Mouse (Mus musculus): Measurements from ENCODE around the gene Ssbp3. TPM values are rescaled to one million over a fixed set of nuclear protein-coding genes. Genes with fewer than 3 reads are reported as not detected.

Gene Ssbp3
- polyA plus RNA-seq, 1 experiment from 2014 or later: 22.8 TPM

DNA sequence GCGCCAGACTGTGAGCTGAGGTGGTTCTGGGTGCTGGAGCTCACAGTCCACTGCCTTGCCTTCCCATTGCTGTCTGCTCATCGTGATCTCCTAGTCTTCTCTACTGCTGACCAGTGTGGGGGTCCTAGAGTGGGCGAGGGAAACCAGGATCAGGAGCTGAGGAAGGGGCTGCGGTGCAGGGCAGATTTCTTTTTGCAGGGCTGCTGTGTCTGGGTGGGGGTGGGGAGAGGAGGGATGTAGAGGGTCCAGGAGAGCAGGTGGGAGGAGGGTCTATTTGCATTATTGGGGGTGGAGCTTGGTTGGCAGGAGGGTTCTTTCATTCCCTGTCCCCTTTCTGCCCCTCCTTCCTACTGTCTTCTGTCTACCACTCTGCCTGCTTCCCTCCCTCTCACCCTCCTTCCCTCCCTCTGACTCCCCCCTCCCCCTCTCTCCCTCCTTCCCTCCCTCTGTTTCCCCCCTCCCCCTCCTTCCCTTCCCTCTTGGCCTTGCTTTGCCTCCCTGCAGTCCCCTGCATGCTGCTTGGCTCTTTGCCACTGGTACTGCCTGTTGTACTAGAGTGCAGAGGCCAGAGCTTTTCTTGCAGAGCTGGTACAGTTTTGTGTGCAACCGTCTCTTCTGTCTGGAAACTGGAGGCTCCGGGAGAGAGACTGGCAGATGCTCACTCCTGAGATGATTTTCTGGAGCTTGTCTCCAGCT lies 28.9 kb downstream of the Ssbp3 start:
- DNase-seq: peak; percentile 42
- H3K9ac ChIP-seq (replicated peaks): no peak overlapping the region
- no peaks in the 10 kb centered on the region for H3K27me3 ChIP-seq (ENCODE audit: insufficient read depth, low read length)
- ATAC-seq: no peak
- no peak overlapping the region for H3K4me2 ChIP-seq (ENCODE audit: low read depth, low read length)
- TF ChIP-seq CTCF (IDR thresholded peaks at IDR 0.05; ENCODE audit: low read depth): no peak
- no peak for TF ChIP-seq EP300 (IDR thresholded peaks at IDR 0.05; ENCODE audit: low read depth)
- no peak overlapping the region for H3K4me3 ChIP-seq (ENCODE audit: low read depth, low read length)
- peaks cover 49% of the 10 kb centered on the region for H3K4me1 ChIP-seq (ENCODE audit: insufficient read depth)
- no peaks in the 10 kb centered on the region for H3K9me3 ChIP-seq (ENCODE audit: low read length)
- peaks cover 7% of the 10 kb centered on the region for H3K36me3 ChIP-seq (replicated peaks; ENCODE audit: insufficient read depth, low read length)
- 42% methylated on average over 6 of the region's 6 CpGs for WGBS (ENCODE audit: insufficient replicate concordance)
- H3K27ac ChIP-seq (ENCODE audit: low read depth): no peak overlapping the region

DNA sequence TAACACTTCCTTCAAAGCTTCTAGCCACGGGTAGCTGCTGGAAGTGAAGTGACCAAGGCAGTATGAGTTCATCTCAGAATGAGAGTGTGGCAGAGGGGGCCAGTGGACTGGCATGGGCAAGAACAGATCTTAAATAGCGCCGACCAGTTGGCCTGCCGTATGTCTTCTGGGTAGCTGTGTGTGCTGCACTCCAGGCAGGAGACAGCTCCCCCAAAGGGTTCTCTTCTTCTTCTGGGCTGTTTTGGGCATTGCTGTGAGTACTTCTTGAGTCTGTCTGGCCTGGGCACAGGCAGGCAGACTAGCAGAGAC lies 29.4 kb downstream of the Ssbp3 start:
- peaks cover 44% of the 10 kb centered on the region for H3K4me1 ChIP-seq (ENCODE audit: insufficient read depth)
- ATAC-seq (no peak), DNase-seq (no peak)
- H3K9ac ChIP-seq (replicated peaks): no peak overlapping the region
- H3K9me3 ChIP-seq (ENCODE audit: low read length): no peaks in the 10 kb centered on the region
- 53% methylated on average over 4 of the region's 4 CpGs for WGBS (ENCODE audit: insufficient replicate concordance)
- H3K27me3 ChIP-seq (ENCODE audit: insufficient read depth, low read length): no peaks in the 10 kb centered on the region
- peaks cover 7% of the 10 kb centered on the region for H3K36me3 ChIP-seq (replicated peaks; ENCODE audit: insufficient read depth, low read length)
- H3K4me3 ChIP-seq (ENCODE audit: low read depth, low read length): no peak overlapping the region
- TF ChIP-seq EP300 (IDR thresholded peaks at IDR 0.05; ENCODE audit: low read depth) (no peak), CTCF (IDR thresholded peaks at IDR 0.05; ENCODE audit: low read depth) (no peak)
- H3K4me2 ChIP-seq (ENCODE audit: low read depth, low read length): no peak overlapping the region
- H3K27ac ChIP-seq (ENCODE audit: low read depth): no peak overlapping the region

DNA sequence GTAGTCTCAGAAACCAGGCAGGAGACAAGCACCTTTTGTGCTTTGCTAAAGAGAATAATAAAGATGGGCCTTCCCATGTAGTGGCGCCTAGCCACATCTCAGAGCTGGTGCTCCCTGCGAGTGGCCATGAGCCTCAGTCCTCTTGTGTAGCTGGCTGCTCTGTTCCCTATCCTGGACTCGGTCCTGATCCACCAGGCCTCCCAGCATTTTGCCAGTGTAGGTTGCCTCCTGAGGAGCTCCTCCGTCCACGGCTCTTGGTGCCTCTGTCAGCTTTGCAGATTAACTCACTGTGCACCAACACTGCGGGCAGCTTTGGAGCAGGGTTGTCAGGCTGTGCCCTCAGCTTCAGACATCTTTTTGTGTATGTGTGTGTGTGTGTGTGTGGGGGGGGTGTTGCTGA lies 30.4 kb downstream of the Ssbp3 start:
- Histone ChIP-seq H3K36me3 (replicated peaks; ENCODE audit: insufficient read depth, low read length) (peaks cover 3% of the 10 kb centered on the region; the same call in 1 of the 2 replicates), H3K9ac (replicated peaks) (no peak overlapping the region)
- WGBS (ENCODE audit: insufficient replicate concordance): 69% methylated on average over 6 of the region's 6 CpGs

DNA sequence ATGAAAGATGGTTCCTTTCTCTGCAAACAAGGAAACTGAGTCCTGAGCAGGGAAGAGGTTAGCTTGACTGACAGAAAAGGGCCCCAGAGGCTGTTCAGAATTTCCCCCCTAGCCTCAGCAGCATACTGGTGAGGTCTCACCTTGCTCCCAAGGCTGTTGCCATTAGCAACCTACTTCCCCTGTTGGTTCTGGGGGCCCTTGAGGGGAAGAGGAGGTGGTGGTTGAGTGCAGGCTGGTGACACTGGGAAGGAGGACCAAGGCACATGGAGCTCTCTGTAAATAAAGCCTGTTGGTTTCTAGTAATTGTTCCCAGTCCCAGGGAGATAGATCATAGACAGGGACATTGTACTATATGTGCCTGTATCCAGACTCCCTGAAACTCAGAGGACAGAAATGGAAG lies 31.0 kb downstream of the Ssbp3 start:
- H3K4me2 ChIP-seq (ENCODE audit: low read depth, low read length): no peak overlapping the region
- DNase-seq: no peak
- H3K9me3 ChIP-seq (ENCODE audit: low read length): no peaks in the 10 kb centered on the region
- no peak for ATAC-seq
- H3K4me3 ChIP-seq (ENCODE audit: low read depth, low read length): no peak overlapping the region
- H3K36me3 ChIP-seq (replicated peaks; ENCODE audit: insufficient read depth, low read length): 0 out of 2 replicates have a peak, but pooled peaks cover 3% of the 10 kb centered on the region
- no peak for TF ChIP-seq EP300 (IDR thresholded peaks at IDR 0.05; ENCODE audit: low read depth)
- TF ChIP-seq CTCF (IDR thresholded peaks at IDR 0.05; ENCODE audit: low read depth): no peak
- peaks cover 34% of the 10 kb centered on the region for H3K4me1 ChIP-seq (ENCODE audit: insufficient read depth)
- H3K9ac ChIP-seq (replicated peaks): no peak overlapping the region
- no peaks in the 10 kb centered on the region for H3K27me3 ChIP-seq (ENCODE audit: insufficient read depth, low read length)
- H3K27ac ChIP-seq (ENCODE audit: low read depth): no peak overlapping the region

More for the DNA sequence above, 30.4 kb downstream of the Ssbp3 start:
- no peak overlapping the region for H3K4me2 ChIP-seq (ENCODE audit: low read depth, low read length)
- H3K27me3 ChIP-seq (ENCODE audit: insufficient read depth, low read length): no peaks in the 10 kb centered on the region
- ATAC-seq: no peak
- TF ChIP-seq EP300 (IDR thresholded peaks at IDR 0.05; ENCODE audit: low read depth): no peak
- no peak for TF ChIP-seq CTCF (IDR thresholded peaks at IDR 0.05; ENCODE audit: low read depth)
- no peak for DNase-seq
- H3K4me1 ChIP-seq (ENCODE audit: insufficient read depth): peaks cover 34% of the 10 kb centered on the region
- H3K27ac ChIP-seq (ENCODE audit: low read depth): no peak overlapping the region
- H3K4me3 ChIP-seq (ENCODE audit: low read depth, low read length): no peak overlapping the region
- H3K9me3 ChIP-seq (ENCODE audit: low read length): no peaks in the 10 kb centered on the region

DNA sequence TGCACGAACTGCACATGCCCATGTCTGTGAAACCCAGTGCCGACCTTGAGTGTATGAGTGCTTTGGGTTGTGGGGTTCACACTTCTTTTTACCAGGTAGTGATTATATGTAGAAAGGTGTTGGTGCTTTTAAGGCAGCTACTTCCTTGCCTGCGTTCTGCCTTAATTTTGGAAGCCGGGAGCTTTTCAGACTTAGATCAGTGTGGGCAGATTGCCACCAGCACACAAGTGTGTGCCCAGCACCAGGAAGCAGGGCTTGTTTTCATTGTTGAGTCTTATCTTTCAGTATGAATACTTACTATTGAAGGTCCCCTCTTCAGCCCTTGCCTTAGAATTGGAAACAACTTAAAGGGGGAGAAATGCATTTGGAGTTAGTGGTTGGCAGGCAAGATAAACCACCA lies 32.0 kb downstream of the Ssbp3 start:
- Histone ChIP-seq H3K36me3 (replicated peaks; ENCODE audit: insufficient read depth, low read length) (no peaks in the 10 kb centered on the region), H3K9me3 (ENCODE audit: low read length) (no peaks in the 10 kb centered on the region), H3K27me3 (ENCODE audit: insufficient read depth, low read length) (no peaks in the 10 kb centered on the region), H3K9ac (replicated peaks) (no peak overlapping the region), H3K4me1 (ENCODE audit: insufficient read depth) (peaks cover 28% of the 10 kb centered on the region), H3K27ac (ENCODE audit: low read depth) (no peak overlapping the region), H3K4me3 (ENCODE audit: low read depth, low read length) (no peak overlapping the region), H3K4me2 (ENCODE audit: low read depth, low read length) (no peak overlapping the region)
- TF ChIP-seq EP300 (IDR thresholded peaks at IDR 0.05; ENCODE audit: low read depth): no peak
- TF ChIP-seq CTCF (IDR thresholded peaks at IDR 0.05; ENCODE audit: low read depth): no peak
- DNase-seq: no peak
- no peak for ATAC-seq
- 71% methylated on average over 4 of the region's 4 CpGs for WGBS (ENCODE audit: insufficient replicate concordance)

DNA sequence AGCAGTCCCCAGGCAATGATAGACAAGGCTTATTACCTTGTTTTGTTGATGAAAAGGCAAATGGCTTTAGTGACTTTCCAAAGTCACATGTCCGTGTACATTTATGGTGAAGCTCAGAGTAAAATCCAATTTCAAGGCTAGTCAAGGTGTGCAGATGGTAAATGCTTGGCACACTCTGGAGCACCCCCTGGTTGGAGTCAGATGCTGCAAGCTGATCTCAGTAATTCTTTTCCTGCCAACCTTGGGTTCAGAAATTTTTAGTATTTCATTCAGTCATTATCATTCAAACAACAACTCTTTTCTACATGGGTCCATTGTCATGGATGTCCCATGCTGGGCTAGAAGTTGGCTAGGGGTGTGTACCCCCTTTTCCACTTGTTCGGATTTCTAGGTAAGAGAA lies 33.1 kb downstream of the Ssbp3 start:
- no peak overlapping the region for H3K27ac ChIP-seq (ENCODE audit: low read depth)
- no peak overlapping the region for H3K4me2 ChIP-seq (ENCODE audit: low read depth, low read length)
- ATAC-seq (no peak), DNase-seq (no peak)
- H3K36me3 ChIP-seq (replicated peaks; ENCODE audit: insufficient read depth, low read length): no peaks in the 10 kb centered on the region
- H3K9me3 ChIP-seq (ENCODE audit: low read length): no peaks in the 10 kb centered on the region
- peaks cover 28% of the 10 kb centered on the region for H3K4me1 ChIP-seq (ENCODE audit: insufficient read depth)
- no peak overlapping the region for H3K9ac ChIP-seq (replicated peaks)
- no peak for TF ChIP-seq EP300 (IDR thresholded peaks at IDR 0.05; ENCODE audit: low read depth)
- no peak for TF ChIP-seq CTCF (IDR thresholded peaks at IDR 0.05; ENCODE audit: low read depth)
- no peak overlapping the region for H3K4me3 ChIP-seq (ENCODE audit: low read depth, low read length)
- H3K27me3 ChIP-seq (ENCODE audit: insufficient read depth, low read length): no peaks in the 10 kb centered on the region
- WGBS (ENCODE audit: insufficient replicate concordance): 90% methylated on average over 2 of the region's 2 CpGs

DNA sequence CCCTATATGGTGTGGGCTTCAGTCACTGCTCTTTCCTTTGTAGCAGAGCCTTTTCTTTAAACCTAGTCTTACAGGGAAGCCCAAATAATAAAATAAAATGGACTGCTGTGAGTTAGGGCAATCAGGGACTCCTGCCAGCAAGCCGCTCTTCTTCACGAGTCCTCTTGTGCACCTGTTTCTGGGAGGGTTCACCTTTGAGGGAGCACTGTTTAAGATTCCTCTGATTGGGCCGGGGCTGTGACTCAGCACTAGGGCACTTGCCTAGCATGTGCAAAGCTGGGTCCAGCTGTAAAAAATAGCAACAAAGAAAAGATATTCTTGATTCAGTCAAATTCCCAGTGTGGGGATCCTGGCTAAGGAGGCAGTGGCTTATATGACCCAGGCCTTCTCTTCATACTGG lies 34.4 kb downstream of the Ssbp3 start:
- H3K4me1 ChIP-seq (ENCODE audit: insufficient read depth): peaks cover 24% of the 10 kb centered on the region
- ATAC-seq: no peak
- H3K27ac ChIP-seq (ENCODE audit: low read depth): no peak overlapping the region
- H3K4me2 ChIP-seq (ENCODE audit: low read depth, low read length): no peak overlapping the region
- 72% methylated on average over 3 of the region's 3 CpGs for WGBS (ENCODE audit: insufficient replicate concordance)
- no peak overlapping the region for H3K9ac ChIP-seq (replicated peaks)
- H3K4me3 ChIP-seq (ENCODE audit: low read depth, low read length): no peak overlapping the region
- H3K9me3 ChIP-seq (ENCODE audit: low read length): no peaks in the 10 kb centered on the region
- TF ChIP-seq CTCF (IDR thresholded peaks at IDR 0.05; ENCODE audit: low read depth) (no peak), EP300 (IDR thresholded peaks at IDR 0.05; ENCODE audit: low read depth) (no peak)
- H3K36me3 ChIP-seq (replicated peaks; ENCODE audit: insufficient read depth, low read length): no peaks in the 10 kb centered on the region
- no peaks in the 10 kb centered on the region for H3K27me3 ChIP-seq (ENCODE audit: insufficient read depth, low read length)
- DNase-seq: no peak
